Mouse (Mus musculus) limb, embryonic 14.5 days (tissue): ENCODE data around the gene Hspa1b. TPM values are rescaled to one million over a fixed set of nuclear protein-coding genes. Genes with fewer than 3 reads are reported as not detected.
A peak's percentile ranks its signal among the peaks of the same experiment; 100 is the strongest.

Source experiments
- ATAC-seq: fragments of 200-750 bp; cut with Nextera tagmentation; 2 replicates; pipeline ENCODE4 v1.8.0; 2017; ENCODE audit warnings: low read depth, moderate number of reproducible peaks, moderate TSS enrichment; ENCODE audit not compliant: low FRiP score
- DNase-seq: peaks from one replicate; pipeline ENCODE4 v3.0.0-alpha.2; 2015; ENCODE audit warnings: low spot score
- H3K27ac ChIP-seq: fragments of 300-500 bp; sonication (generic); replicated peaks from 2 replicates; pipeline ENCODE4 v1.5.1; 2014; ENCODE audit warnings: low read depth, mild to moderate bottlenecking, low read length, moderate library complexity, mixed read lengths
- H3K27me3 ChIP-seq: fragments of 300-500 bp; sonication (generic); 2 replicates; pipeline ENCODE4 v1.6.1; 2014; ENCODE audit warnings: low read length, mixed read lengths; ENCODE audit not compliant: control insufficient read depth, insufficient read depth
- H3K36me3 ChIP-seq: fragments of 300-500 bp; sonication (generic); 2 replicates; pipeline ENCODE4 v1.6.1; 2014; ENCODE audit warnings: mild to moderate bottlenecking, low read length, moderate library complexity, mixed read lengths; ENCODE audit not compliant: control insufficient read depth, insufficient read depth
- H3K4me1 ChIP-seq: fragments of 300-500 bp; sonication (generic); 2 replicates; pipeline ENCODE4 v1.6.1; 2014; ENCODE audit warnings: antibody characterized with exemption, low read length, mixed read lengths; ENCODE audit not compliant: control insufficient read depth, insufficient read depth
- H3K4me2 ChIP-seq: fragments of 300-500 bp; sonication (generic); replicated peaks from 2 replicates; pipeline ENCODE4 v1.6.1; 2014; ENCODE audit warnings: low read depth, mild to moderate bottlenecking, low read length, moderate library complexity; ENCODE audit not compliant: severe bottlenecking
- H3K4me3 ChIP-seq: fragments of 300-500 bp; sonication (generic); replicated peaks from 2 replicates; pipeline ENCODE4 v1.5.1; 2014; ENCODE audit warnings: low read length
- H3K9ac ChIP-seq: fragments of 300-500 bp; sonication (generic); 2 replicates; pipeline ENCODE4 v1.6.1; 2014; ENCODE audit warnings: mild to moderate bottlenecking, low read depth, low read length, moderate library complexity; ENCODE audit not compliant: severe bottlenecking
- H3K9me3 ChIP-seq: fragments of 300-500 bp; sonication (generic); 2 replicates; pipeline ENCODE4 v1.6.1; 2016; ENCODE audit warnings: low read length; ENCODE audit not compliant: control insufficient read depth
- POLR2A ChIP-seq: fragments of 200-500 bp; IDR thresholded peaks from 2 replicates; pipeline ENCODE4 v1.8.0; 2012; ENCODE audit warnings: inconsistent platforms, mild to moderate bottlenecking, moderate library complexity, borderline replicate concordance; ENCODE audit not compliant: insufficient read depth, insufficient read length; ENCODE audit errors: extremely low read depth
- WGBS: fragments of 180-500 bp; shearing (Covaris S2); extraction: QIAGEN DNeasy Blood & Tissue Kit; methylation state at CpG from one replicate; pipeline ENCODE4 v1.1.7; 2014; 5-methylcytosine and 5-hydroxymethylcytosine counted together
- polyA plus RNA-seq, 2 experiments: library from polyadenylated mRNA; depleted of rRNA in 1 of 2; stranded (reverse) in 1 of 2; unstranded in 1 of 2; fragments of >200 nt; fragmentation: Nextera tagmentation in 1 of 2; extraction: Ambion mirVana in 1 of 2; gene quantifications; 2 replicates each; pipeline versions ENCODE4 v1.2.1 to v1.2.3; 2012 to 2014

Hspa1b gene
- polyA plus RNA-seq, 2 experiments, result 2.2 to 25.6 TPM

DNA sequence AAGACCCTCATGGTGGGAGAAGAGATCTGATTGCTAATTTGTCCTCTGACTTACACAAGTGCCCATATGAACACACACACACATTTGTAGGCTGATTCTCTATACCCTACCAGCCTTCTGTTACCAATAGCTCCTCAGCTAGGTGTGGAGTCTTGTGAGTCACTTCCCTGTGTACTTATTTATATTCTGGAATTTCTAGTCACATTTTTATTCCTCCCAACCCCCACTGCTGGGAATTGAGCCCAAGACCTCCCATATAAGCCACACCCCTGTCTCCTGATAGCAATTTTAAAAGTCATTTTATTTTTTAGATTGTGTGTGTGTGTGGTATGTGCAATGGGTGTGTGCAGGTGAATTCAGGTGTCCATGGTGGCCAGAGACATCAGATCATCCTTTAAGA is 14.7 kb downstream of the Hspa1b start:
- Histone ChIP-seq H3K36me3 (peaks cover under 1% of the 10 kb centered on the region), H3K4me1 (peaks cover 5% of the 10 kb centered on the region), H3K4me2 (no peak overlapping the region), H3K9ac (no peak overlapping the region), H3K4me3 (no peak overlapping the region), H3K27me3 (no peaks in the 10 kb centered on the region), H3K27ac (no peak overlapping the region), H3K9me3 (no peaks in the 10 kb centered on the region)
- no peak for DNase-seq
- no peak for TF ChIP-seq POLR2A
- ATAC-seq, result no peak

DNA sequence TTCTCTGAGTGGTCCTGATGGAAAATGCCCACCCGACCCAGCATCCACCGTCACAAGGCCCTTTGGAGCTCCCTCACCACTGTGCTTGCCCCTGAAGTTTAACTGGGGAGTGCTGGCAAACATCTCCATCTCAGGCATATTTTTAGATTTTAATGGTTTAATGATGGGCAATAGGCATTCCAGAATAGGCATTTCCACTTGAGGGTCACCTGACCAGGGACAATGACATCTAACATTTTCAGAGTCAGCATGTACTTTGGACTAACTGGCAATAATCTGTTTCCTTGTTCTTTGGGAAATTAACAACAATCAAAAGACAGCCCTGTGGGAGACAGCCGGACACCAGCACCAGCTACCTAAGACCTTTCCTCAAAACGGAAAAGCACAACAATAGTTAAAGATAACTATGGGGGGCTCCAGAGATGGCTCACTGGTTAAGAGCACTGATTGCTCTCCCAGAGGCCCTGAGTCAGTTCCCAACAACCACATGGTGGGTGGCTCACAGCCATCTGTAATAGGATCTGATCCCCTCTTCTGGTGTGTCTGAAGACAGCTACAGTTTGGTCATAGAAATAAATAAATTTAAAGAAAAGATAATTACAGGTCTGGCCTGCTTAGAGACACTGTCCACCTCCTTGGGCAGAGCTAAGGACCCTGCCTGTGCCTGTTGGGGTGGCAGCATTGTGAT is 15.8 kb downstream of the Hspa1b start:
- no peaks in the 10 kb centered on the region for H3K27me3 ChIP-seq
- peaks cover 5% of the 10 kb centered on the region for H3K4me1 ChIP-seq
- H3K27ac ChIP-seq, result no peak overlapping the region
- no peak overlapping the region for H3K4me2 ChIP-seq
- ATAC-seq, result no peak
- no peak for DNase-seq
- no peak overlapping the region for H3K4me3 ChIP-seq
- WGBS, result 80% methylated on average over 4 of the region's 4 CpGs
- H3K9me3 ChIP-seq, result no peaks in the 10 kb centered on the region
- no peak overlapping the region for H3K9ac ChIP-seq
- no peak for TF ChIP-seq POLR2A
- H3K36me3 ChIP-seq, result no peaks in the 10 kb centered on the region

DNA sequence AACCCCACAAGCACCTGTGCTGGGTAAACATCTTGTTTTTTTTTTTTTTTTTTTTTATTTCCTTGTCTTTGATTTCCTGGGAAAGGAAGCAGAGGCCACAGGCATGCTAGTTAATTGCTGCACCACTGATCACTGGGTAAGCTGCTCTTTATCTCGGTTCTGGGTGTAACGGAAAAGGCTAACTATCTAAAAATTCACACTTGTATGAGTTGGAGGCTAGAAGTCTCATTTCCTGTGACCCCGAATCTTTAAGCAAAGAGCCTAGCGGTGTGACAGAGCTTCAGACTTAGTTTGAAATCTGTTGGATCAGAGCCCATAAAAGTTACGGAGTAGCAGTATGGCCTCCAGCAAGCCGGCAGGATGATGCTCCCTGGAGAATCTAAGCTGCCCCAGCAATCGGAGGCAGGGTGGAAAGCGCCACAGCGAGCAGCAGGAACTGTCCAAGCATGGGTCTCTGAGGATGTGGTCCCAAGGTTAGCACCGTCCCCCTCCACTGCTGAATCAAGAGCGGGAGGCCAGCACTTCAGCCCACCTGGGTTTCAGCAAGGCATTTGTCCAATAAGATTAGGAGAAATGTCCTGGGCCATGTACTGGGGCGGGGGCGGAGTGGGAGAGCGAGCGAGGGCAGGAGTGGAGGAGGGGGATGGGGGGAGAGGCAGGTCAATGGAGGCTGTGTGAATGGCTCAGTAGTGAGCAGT is 17.5 kb downstream of the Hspa1b start:
- H3K4me3 ChIP-seq, result peak overlapping the region; percentile 25
- ATAC-seq (peak; percentile 60; the same call in 1 of the 2 replicates), DNase-seq (no peak)
- no peak for TF ChIP-seq POLR2A
- H3K4me1 ChIP-seq, result peaks cover 5% of the 10 kb centered on the region
- 4% methylated on average over 15 of the region's 15 CpGs for WGBS
- H3K36me3 ChIP-seq, result no peaks in the 10 kb centered on the region
- 0 out of 2 replicates have a peak overlapping the region, but pooled peaks have one; percentile 4 for H3K27ac ChIP-seq
- H3K9me3 ChIP-seq, result no peaks in the 10 kb centered on the region
- H3K27me3 ChIP-seq, result no peaks in the 10 kb centered on the region
- H3K4me2 ChIP-seq, result peak overlapping the region; percentile 49
- H3K9ac ChIP-seq, result peak overlapping the region; percentile 48

DNA sequence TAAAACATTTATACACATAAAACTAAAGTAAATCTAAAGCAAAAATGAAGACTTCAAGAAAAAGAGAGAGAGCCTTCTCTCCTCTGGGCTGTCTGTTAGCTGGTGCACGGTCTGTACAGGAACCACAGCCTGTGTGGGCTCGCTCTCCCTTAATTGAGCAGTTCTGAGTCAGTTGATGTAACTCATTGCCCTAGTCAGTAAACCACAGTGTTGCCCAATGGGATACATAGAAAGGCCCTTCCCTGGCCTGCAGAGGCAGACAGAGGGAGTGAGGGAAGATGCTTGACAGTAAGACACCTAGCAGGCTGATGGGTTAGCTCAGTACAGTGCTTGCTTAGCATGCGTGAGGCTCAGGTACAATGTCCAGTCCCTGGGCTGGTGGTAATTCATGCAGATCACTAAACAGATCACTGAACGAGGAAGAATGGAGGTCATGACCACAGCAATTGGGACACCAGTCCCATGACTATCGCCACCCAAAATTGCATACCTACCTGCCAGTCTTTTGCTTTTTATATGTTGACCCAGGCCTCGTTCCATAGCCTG is 21.0 kb downstream of the Hspa1b start:
- peaks cover 5% of the 10 kb centered on the region for H3K4me1 ChIP-seq
- H3K27me3 ChIP-seq, result no peaks in the 10 kb centered on the region
- DNase-seq (no peak), ATAC-seq (no peak)
- H3K9ac ChIP-seq, result no peak overlapping the region
- H3K27ac ChIP-seq, result no peak overlapping the region
- peaks cover 12% of the 10 kb centered on the region for H3K36me3 ChIP-seq
- H3K4me3 ChIP-seq, result no peak overlapping the region
- H3K4me2 ChIP-seq, result no peak overlapping the region
- TF ChIP-seq POLR2A, result no peak
- no peaks in the 10 kb centered on the region for H3K9me3 ChIP-seq
- WGBS, result 83% methylated on average over 6 of the region's 6 CpGs

DNA sequence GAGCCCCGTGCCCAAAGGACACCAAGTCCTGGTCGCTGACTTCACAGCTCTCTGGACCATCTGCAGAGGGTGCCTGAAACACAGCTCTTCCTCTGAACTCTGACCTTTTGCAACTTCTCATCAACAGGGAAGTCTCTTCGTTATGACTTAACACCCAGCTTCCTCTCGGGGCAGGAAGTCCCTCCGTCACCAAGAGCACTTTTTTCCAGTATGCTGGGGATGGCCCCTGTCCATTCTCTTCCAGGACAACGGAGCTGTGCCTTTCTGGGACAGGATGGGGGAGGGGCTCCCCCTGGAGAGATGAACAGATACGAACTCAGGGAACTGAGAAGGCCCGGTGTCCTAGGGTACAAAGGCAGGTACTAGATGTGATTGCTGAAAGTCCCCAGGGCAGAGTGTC is 24.2 kb downstream of the Hspa1b start:
- Histone ChIP-seq H3K4me1 (peaks cover 5% of the 10 kb centered on the region), H3K27ac (no peak overlapping the region), H3K36me3 (peaks cover 12% of the 10 kb centered on the region), H3K4me3 (no peak overlapping the region), H3K9ac (no peak overlapping the region), H3K4me2 (no peak overlapping the region), H3K9me3 (no peaks in the 10 kb centered on the region), H3K27me3 (no peaks in the 10 kb centered on the region)
- no peak for TF ChIP-seq POLR2A
- ATAC-seq (no peak), DNase-seq (no peak)
- WGBS, result 54% methylated on average over 8 of the region's 8 CpGs
